Mouse (Mus musculus): Measurements from ENCODE around the gene Lgals1.
"Not testable (repeated sequence)": the region's sequence is repeated elsewhere in the genome, so short reads cannot be mapped to it uniquely, and the experiment has no call there.

The Lgals1 gene

DNA sequence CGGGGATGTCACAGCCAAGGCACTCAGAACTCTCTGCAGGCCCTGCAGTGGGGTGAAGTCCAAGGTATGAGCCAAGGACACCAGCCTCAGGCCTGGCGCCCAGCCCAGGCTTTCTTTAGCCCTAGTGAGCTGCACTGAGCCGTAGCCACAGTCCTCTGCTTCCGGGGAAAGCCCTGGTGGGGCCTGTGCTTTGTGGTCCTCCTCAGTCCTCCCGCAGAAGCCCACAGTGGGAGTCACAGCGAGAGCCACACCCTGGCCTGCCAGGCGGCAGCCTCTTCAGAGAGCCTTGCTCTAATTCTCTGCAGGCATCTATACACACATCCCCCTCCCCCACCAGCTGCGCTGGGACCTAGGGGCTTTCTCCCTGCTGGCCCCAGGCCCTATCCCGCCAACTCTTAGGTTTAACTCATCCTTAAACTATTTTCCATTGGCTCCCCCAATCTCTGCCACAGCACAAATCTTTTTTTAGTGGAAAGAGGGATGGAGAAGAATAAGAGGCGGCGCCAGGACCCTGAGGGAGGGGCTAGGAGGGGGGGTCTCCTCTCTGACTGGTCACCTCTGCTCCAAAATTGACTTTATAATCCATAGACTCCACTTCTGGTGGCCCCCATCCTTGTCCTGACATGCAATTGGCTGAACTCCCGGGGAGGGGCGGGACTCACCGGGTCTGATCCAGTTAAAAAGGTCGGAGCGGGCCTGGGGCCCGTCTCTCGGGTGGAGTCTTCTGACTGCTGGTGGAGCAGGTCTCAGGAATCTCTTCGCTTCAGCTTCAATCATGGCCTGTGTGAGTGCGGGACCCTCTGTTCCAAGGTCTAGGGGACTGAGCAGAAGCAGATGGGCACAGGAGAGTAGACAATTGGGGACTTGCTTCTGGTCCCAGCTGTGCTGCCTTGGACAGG is at the start of gene Lgals1:
Gene Lgals1, plus strand, starts transcription at position 705 of the 899 bp plus-strand sequence.
- DNase-seq, result peak; percentile 85

DNA sequence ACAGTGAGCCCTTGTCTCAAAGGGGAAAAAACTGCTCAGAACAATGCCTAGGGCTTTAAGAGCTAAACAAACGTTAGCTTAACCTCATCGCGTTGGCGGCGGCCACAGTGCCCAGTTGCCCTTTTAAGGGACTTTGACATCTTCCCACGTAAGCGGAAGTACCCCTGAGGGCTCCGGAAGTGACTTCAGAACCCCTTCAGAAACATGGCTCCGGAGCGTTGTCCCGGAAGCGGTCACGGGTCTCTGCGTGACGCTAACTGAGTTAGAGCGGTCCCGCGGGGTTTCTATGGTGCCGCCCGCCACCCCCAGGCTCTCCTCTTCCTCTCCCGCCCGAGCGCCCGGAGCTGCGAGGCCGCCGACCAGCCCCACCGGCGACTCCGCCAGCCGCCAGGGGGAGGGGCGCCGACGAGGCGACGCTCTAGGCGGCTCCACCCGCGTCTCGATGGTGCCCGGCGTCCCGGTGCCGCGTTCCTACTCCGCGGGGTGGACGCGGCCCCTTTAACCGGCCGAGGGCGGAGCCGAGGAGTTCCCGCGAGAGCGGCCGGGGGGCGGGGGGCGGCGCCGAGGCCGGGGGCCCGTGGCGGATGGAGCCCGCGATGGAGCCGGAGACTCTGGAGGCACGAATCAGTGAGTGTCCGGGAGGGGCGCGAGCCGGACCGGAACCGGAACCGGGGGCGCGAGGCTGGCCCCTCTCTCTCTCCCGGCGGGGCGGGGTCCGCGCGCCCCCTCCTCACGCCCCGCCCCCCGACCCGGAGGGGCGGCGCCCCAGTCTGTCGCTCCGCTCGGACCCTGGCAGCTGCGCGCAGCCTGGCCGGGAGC is 49.3 kb upstream of the Lgals1 start, which contains the start of gene Gga1:
Gene Gga1, plus strand, starts transcription at position 200 of the 819 bp plus-strand sequence.
- DNase-seq, result peak; percentile 96

DNA sequence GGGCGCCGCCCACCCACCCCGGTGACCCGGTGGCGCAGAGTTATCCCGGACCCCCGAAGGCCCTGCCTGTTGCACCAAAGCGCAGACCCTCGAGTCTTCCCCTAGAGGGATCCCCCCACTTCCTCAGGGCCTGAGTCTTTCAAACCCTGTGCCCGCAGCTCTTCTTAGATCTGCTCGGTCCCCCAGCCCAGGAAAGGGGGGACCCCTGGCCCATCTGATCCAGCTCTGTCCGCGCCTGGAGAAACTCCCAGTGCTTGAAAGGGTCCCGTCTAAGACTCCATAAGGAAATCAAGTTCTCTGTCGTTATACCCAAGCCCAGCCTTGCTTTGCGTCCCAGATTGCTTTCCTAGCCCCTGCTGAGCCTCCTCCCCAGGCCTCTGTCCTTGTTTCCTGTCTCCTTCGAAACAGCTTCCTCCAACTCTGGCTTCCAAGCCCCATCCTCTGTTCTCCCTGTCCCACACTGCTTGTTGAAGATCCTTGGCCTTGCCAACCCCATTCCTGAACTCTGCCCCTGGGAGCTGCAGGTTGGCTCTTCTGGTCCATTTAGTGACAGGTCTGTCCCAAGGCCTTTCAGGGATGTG is 48.6 kb upstream of the Lgals1 start:
- DNase-seq, result no peak

DNA sequence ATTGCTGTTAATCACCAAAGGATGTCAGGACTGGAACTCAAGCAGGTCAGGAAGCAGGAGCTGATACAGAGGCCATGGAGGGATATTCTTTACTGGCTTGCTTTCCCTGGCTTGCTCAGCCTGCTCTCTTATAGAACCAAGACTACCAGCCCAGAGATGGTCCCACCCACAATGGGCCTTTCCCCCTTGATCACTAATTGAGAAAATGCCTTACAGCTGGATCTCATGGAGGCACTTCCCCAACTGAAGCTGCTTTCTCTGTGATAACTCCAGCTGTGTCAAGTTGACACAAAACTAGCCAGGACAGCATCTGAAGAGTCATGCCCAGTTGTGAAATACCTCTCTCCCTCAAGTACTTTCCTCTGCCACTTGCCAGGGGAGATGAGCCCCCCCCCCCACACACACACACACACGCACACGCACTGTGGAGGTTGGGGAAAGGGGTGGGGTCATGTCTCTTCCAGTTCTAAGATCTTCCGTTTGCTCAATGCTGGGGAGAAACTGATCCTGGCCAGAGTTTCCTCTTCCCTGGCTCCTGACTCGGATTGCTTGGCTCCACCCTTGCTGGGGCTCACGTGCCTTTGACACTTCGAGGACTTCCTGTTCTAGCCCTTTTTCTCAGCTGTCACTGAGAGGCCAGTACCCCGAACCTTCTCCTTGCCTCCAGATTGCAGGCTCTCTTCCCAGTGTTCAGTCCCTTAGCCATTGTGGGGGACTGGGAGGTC is 47.6 kb upstream of the Lgals1 start:
- not testable (repeated sequence) for DNase-seq

DNA sequence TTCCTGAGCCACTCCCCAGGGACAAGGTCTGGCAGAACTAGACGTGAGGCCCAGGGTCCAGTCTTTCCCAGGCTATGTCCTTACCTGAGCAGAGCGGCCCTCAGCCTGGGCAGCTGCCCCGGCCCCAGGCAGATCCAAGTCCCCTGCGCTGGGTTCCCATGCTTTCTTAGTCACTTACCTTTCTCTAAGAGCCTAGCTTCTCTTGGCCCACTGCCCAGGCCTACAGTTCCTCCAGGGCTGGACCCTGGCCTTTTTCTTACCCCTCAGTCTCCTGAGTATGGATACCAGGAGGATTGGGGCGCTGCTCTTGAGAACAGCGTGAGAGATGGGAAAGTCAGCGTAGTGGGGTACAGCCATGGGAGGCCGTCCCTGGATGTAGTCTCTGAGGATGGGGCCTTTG is 46.1 kb upstream of the Lgals1 start:
- no peak for DNase-seq

DNA sequence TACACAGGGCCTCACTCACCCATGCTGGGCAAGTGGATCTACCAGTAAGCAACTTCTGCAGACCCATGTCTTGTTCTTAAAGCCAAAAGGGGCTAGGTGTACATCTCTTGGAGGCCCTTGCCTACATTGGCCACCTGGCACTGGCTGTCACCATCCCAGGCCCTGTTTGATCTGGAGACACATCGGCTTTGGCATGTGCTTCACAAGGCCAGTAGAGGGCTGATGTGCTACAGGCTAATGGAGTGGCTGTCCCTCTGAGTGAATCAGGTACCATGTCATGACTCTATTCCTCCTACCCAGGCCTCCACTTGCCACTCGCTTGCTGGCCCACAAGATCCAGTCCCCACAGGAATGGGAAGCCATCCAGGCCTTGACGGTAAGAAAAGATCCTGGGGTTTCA is 44.7 kb upstream of the Lgals1 start:
- no peak for DNase-seq

DNA sequence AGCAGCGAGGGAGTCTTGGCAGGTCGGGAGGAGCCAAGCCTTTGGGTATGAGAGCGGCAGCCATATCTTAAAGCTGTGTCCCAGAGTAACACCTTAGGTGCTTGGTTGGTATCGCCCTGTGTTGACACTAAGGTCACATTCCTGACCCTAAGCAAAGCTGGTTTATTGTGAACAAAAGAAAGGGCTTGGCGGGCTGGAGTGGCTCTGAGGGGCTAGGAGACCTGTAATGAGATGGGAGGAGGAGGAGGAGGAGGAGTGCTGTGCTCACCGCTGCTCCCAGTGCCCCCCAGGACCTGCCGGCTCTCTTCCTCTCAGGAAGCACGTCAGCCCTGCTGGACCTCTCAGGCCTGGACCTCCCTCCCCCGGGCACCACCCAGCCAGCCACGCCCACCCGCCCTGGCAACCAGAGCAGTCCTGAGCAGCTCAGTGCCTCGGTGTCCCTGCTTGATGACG is 37.1 kb upstream of the Lgals1 start:
- DNase-seq, result no peak

DNA sequence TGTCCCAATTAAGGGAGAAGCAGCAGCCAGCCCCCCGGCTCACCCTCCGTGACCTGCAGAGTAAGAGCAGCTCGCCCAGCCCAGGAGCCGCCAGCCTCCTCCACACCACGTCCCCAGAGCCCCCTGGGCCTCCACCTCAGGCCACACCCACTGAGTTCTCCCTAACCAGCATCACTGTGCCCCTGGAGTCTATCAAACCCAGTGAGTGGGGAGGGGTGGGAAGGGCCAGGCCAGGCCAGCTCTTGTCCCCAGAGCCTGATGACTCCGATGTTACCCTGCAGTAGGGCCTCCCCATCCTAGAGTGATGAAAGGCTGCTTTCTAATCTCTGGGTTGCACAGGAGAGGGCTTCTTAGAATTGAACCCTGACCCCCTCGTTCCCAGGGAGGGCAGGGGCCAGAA is 34.1 kb upstream of the Lgals1 start:
- no peak for DNase-seq

DNA sequence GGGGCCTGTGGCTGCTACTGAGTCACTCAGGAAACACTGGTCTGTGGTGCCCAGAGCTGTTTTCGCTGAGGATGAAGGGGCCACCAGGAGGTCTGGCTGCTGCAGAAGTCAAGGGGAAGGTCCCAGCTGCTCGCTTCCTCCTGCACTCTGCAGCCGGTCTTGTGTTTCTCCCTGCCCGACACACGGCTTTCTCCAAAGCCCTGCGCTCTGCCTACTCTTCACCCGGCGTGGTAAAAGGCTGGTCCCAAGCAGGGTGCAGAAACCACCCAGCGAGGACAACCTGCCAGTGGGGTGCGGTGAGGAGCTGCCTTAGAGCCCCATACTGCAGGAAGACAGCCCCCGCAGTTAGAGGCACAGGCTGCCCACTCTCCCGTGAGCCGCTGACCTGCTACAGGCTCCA is 31.8 kb upstream of the Lgals1 start:
- DNase-seq, result no peak

DNA sequence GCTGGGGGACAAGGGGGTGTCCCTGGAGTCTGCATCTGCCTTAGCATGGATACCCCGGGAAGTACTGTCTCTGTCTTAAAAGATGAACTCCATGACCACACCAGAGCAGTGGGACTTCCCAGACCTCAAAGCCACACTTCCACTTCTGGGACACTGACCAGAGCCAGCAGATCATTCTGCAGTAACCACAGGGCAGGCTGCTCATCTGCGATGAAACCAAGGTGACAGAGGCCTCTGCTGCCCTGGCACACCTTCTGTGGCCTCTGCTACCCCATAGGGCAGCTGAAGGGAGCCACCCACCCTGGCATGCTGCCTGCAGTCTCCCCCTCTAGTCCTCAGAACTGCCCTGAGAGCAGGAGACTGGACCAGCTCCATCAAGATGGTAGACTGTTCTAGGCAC is 30.8 kb upstream of the Lgals1 start:
- no peak for DNase-seq

DNA sequence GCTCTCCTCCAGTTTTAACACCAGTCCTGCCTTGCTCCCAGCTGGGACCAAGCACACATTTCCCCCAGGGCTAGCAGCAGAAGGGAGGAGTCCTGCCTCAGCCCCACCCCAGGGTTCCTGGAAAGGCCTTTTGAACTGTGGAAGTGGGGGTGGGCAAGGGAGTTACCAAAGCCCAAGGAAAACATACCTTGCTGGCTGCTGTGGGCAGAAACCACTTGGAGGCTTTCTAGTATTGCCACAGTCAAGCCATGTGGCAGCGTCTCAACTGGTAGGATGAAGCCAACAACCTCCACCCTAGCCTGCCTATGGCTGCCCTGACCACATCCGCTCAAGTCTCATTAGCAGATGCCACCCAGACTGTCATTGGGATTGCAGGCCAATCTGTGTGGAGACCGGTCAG is 30.4 kb upstream of the Lgals1 start:
- DNase-seq, result no peak

DNA sequence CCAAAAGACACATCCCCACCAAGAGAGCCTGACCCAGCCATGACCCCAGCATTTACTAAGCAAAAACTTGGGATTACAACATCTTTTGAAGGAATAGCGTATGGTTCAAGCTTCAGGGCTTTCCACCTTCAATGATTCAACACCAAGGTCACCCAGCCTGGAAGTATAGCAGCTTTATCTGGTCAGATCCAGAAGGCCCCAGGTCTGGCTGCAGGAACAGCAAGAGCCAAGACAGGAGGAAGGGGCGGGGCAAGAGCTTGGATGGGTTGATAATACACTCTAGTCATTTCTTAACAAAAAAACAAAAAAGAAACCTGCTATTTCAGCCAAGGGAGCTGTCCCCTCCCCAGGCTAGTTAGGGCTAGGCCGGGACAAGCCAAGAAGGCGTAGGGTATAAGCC is 29.0 kb upstream of the Lgals1 start:
- DNase-seq, result no peak

DNA sequence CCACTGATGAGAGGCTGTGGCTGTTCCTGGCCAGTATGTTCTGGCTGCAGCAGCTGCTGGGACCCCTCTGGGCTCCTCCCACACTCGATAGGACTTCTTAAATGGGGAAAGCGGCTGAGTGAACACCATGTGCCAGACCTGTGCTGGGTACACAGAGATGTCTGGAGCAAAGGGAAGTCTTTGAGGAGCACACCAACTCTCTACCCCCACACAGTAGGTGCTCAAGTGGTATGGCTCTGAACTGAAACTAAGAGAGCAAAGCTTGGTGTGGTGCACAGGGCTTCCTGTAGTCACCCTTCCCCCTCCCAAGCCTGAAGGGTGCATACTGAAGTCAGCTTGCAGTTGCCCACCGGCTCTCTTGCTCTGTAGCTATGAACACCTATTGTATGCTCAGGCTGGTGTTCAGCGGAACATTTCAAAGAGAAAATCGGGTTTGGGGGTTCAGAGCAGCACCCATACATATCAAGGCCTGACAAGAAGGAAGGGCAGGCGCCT is 28.0 kb upstream of the Lgals1 start:
- DNase-seq, result no peak

DNA sequence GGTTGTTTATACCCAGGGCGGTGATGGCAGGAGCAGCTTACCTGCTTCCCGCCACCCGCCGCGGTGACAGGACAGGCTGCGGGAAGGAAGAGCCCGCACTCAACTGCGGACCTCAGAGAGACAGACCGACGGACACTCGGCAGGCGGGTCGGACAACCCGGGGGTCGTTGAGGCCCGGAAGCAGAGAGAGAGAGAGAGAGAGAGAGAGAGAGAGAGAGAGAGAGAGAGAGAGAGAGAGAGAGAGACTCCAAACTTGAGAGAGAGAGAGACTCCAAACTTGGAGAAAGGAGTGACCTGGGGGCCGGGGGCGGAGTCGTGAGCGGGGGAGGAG is 27.2 kb upstream of the Lgals1 start, which contains the start of gene Gm49510:
Gene Gm49510, plus strand, starts transcription at position 259 of the 331 bp plus-strand sequence.
- no peak for DNase-seq

DNA sequence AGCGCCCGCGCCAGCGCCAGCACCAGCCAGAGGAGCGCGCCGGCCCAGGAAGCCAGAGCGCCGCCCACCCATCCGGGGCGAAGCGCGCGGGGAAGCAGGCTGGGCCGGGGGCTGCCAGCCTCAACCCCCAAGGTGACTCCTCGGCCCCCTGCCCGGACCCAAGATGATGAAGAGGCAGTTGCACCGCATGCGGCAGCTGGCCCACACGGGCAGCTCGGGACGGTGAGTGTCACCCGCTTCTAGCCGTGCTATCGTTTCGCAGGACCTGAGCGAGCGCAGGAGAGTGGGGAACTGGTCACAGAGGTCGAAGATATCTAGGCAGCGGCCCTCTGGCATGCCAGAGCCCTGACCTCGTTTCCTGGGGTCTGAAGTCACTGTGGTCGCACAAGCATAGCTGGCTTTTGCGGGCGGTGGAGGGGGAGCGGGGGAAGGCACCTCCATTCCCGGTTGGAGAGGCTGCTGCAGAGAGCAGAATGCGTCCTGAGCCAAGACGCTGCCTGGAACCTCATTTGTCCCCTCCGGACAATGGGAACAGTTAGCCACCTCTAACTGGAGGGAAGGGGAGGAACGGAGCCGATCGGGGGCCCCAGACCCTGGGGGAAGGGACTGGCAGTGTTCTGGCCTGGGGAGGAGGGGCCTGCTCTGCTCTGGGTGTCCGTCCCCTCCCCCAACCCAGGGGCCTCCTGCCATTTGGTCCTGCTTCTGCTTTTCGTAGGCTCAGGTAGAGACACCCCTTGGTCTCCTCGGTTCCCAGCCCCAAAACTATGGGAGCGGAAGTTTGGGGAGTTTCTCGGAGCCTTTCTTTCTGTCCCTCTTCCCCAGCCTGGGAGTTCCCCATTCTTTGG is 26.6 kb upstream of the Lgals1 start, which contains the start of gene Sh3bp1:
Gene Sh3bp1, plus strand, starts transcription at position 29 of the 845 bp plus-strand sequence.
- DNase-seq, result peak; percentile 59

DNA sequence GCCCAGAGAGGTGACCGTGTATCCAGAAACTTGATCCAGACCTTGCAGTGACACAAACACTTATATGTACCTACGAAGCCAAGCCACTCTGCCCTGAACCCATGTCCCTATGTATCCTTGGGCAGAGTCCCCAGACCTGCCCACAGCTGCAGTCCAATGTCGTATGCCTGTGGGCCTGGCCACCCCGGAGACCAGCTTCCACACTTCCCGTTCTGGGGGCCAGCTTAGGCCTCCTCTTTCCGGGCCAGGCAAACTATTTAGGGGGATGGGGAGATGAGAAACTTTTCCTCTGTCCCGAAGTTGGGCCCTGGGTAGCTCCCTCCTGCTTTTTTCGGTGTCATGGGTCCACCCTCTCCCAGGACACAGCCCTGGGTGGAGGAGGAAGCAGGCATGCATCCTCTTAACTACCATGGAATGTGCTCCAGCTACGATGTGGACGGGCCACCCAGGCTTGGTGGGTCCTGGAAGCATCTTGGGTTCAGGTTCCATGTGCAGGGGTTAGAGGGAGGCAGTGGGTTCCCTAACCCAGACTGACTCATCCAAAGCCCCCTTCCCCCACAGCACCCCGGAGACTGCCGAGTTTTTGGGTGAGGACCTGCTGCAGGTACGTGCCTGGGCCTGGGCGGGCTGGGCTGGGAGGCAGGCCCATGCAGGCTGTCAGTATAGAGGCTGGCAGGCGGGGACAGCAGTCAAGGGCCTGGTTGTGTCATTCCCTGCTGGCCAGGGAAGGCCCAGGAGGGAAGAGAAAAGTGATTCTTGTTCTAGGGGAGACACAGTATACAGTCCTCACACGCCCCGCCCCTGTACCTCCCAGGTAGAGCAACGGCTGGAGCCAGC is 25.7 kb upstream of the Lgals1 start:
- DNase-seq, result no peak

DNA sequence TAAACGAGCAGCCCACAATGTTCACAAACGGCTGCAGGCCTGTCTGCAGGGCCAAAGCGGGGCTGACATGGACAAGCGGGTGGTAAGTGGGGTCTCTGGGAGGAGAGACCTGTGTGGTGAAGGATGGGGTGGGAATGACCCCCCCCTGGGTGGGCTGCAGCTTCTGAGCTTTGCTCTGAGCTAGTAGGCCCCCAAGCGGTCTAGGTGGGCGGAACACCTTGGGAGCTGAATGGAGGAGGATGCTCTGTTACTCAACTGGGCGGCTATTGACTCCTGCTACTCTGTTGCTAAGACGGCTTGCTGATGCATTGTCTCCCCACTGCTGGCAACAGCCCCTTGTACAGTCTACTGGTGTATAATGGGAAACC is 25.1 kb upstream of the Lgals1 start:
- peak; percentile 52 for DNase-seq

DNA sequence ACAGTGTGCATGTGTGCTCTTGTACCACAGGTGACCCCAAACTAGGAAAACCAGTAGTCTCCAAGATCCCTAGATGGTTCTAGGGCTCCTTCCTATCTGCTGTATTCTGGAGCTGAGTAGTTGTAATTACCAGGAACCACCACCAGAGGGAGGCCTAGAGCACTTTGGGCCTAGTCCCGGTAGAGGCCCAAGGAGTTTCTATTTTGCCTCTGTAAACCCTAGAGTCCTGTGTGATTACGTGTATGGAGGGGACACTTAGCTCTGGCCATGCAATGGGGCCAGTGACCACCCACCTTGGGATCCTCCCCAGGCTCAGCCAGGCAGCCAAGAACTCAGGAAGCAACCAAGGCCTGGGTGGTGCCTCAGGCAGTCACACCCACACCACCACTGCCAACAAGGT is 23.3 kb upstream of the Lgals1 start:
- DNase-seq, result peak; percentile 77

DNA sequence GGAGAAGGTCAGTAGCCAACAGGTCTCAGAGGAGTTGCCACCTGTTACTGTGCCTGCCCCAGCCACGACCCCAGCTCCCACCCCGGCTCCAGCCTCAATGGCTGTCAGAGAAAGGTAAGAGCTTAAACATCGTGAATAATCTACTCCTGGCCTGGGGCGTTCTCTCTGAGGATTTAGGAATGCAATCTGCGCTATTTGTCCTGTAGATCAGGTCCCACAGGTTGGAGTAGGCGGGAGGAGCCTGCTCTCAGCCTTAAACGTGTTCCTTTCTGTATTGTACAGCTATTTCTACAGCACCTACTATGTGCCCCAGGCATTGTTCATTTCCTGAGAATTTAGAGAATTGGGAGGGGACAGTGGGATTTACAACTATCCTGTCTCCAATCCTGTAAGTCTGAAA is 18.1 kb upstream of the Lgals1 start:
- no peak for DNase-seq

DNA sequence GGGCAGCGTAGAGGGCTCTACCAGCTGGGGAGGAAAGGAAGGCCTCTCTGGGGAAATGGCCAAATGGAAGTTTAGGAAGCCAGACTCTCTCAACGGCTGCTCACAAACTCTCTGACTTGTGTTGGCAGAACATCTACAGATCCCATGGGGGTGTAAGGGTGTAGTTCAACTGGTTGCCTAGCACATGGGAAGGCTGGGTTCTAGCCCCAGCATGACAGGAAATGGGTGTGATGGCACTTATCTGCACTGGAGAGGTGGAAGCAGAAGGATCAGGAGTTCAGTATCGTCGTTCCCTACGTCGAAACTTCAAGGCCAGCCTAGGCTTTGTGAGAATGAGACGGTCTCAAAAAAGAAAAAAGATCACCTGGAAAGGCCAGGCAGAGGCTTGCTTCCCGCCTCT is 17.5 kb upstream of the Lgals1 start:
- DNase-seq, result no peak

DNA sequence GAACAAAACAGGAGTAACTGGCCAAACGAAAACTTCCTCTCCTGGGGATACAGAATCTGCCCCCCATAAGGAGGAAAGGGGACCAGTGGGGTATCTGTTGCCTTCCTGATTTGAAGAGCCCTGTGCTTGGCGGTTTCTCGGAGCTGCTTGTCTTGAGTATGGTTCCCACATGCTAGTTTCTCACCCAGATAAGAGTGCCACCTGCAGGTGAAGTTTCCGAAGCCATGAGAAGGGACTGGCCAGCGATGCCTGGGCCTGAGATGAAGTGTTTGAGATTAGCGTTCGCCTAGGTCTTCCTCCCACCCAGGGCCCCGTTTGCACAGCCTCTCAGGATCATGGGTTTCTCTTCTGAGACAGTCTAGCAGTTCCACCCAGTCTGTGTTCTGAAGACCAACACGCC is 14.5 kb upstream of the Lgals1 start:
- DNase-seq, result peak; percentile 59

Data from cerebellum, adult 9-11 months (tissue).